Mouse (Mus musculus) midbrain, embryonic 15.5 days (tissue): Measurements from ENCODE around the gene Cdc42ep4. TPM values are rescaled to one million over a fixed set of nuclear protein-coding genes. Genes with fewer than 3 reads are reported as not detected.
A peak's percentile ranks its signal among the peaks of the same experiment; 100 is the strongest.

Source experiments
- ATAC-seq: fragments of 200-750 bp; cut with Nextera tagmentation; replicated peaks from 2 replicates; pipeline ENCODE4 v1.8.0; 2017; ENCODE audit warnings: moderate TSS enrichment
- H3K27ac ChIP-seq: fragments of 300-500 bp; sonication (generic); 2 replicates; pipeline ENCODE4 v1.5.1; 2015; ENCODE audit warnings: mild to moderate bottlenecking, inconsistent platforms
- H3K27me3 ChIP-seq: fragments of 300-500 bp; sonication (generic); replicated peaks from 2 replicates; pipeline ENCODE4 v1.6.1; 2015; ENCODE audit warnings: inconsistent platforms
- H3K36me3 ChIP-seq: fragments of 300-500 bp; sonication (generic); replicated peaks from 2 replicates; pipeline ENCODE4 v1.6.1; 2015; ENCODE audit warnings: inconsistent platforms
- H3K4me1 ChIP-seq: fragments of 300-500 bp; sonication (generic); 2 replicates; pipeline ENCODE4 v1.6.1; 2015; ENCODE audit warnings: inconsistent platforms
- H3K4me2 ChIP-seq: fragments of 300-500 bp; sonication (generic); 2 replicates; pipeline ENCODE4 v1.6.1; 2015; ENCODE audit warnings: inconsistent platforms, mild to moderate bottlenecking, moderate library complexity
- H3K4me3 ChIP-seq: fragments of 300-500 bp; sonication (generic); 2 replicates; pipeline ENCODE4 v1.5.1; 2015; ENCODE audit warnings: mild to moderate bottlenecking, inconsistent platforms
- H3K9ac ChIP-seq: fragments of 300-500 bp; sonication (generic); 2 replicates; pipeline ENCODE4 v1.6.1; 2015; ENCODE audit warnings: mild to moderate bottlenecking, inconsistent platforms
- H3K9me3 ChIP-seq: fragments of 300-500 bp; sonication (generic); 2 replicates; pipeline ENCODE4 v1.6.1; 2016; ENCODE audit warnings: inconsistent platforms
- WGBS: fragments of 180-500 bp; shearing (Covaris S2); methylation state at CpG from one replicate; pipeline ENCODE4 v1.1.7; 2015; ENCODE audit warnings: mixed read lengths; 5-methylcytosine and 5-hydroxymethylcytosine counted together
- polyA plus RNA-seq: library from polyadenylated mRNA; unstranded; fragments of >200 nt; fragmentation: Nextera tagmentation; extraction: Ambion mirVana; gene quantifications from 2 replicates; pipeline ENCODE4 v1.2.1, GENCODE M21; 2015

Gene Cdc42ep4
- polyA plus RNA-seq, 1 experiment from 2014 or later = 72.0 TPM

DNA sequence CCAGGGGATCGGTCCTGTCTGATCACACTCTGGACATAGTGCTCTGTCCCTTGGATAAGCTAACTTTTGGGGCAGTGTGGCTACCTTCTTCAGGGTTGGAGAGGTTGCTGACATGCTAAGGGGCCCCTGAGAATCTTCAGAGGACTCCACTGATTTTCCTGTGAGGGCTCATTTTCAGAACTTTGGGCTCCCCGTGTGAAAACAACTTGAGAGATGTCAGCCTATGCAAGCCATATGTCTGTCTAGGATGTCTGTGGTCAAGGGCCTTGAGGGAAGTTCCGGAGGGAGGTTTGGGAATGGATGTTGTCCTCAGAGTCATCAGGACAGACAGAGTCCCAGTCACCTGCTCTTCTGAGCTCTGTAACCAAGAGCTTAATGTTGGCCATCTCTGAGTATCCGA, 34.7 kb upstream of the Cdc42ep4 start:
- Histone ChIP-seq H3K4me1 (peaks cover 37% of the 10 kb centered on the region), H3K36me3 (no peaks in the 10 kb centered on the region), H3K4me2 (peak overlapping the region; percentile 57), H3K9me3 (no peaks in the 10 kb centered on the region), H3K27ac (peak overlapping the region; percentile 90), H3K9ac (peak overlapping the region; percentile 42), H3K4me3 (peak overlapping the region; percentile 28), H3K27me3 (no peaks in the 10 kb centered on the region)
- 40% methylated on average over 4 of the region's 4 CpGs for WGBS
- ATAC-seq = peak; percentile 19; the same call in 1 of the 2 replicates

DNA sequence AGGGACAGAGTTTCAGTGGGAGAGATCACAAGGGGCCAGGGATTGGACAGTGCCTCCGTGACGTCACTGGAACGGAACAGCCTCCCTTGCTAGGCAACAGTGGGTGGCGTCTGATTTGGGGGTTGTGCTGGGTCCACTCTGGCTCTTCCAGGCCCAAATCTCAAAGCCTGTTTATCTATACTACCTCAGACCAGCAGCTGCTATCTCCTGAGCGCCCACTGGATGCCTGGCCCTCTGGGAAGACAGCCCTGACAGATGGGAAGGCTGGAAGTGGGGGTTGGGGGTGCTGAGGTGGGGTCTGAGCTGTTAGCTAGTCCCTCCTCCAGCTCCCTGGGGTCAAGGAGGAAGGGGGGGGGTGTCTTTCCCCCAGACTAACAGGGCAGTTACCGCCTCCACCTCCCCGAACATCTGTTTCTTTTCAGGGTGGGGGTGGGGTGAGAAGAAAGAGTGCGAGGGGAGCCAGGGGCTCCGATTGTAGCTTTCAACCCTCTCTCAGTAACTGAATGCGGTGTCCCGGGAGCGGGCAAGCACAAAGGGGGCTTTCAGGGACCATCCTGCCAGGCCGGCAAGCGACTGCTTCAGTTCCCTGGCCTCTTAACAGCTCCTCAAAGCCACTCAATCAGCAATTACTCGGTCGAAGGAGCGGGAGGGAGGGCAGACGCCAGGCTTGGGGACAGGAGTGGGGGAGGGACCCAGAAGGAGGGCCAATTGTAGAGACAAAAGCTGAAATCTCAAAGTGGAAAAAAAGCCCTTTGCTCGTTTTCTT, 33.9 kb upstream of the Cdc42ep4 start:
- WGBS = 1% methylated on average over 19 of the region's 19 CpGs
- Histone ChIP-seq H3K27ac (peak overlapping the region; percentile 90), H3K4me2 (peak overlapping the region; percentile 57), H3K9ac (peak overlapping the region; percentile 42), H3K27me3 (no peaks in the 10 kb centered on the region), H3K9me3 (no peaks in the 10 kb centered on the region), H3K4me3 (peak overlapping the region; percentile 28), H3K4me1 (peaks cover 37% of the 10 kb centered on the region), H3K36me3 (no peaks in the 10 kb centered on the region)
- ATAC-seq = peak; percentile 90

DNA sequence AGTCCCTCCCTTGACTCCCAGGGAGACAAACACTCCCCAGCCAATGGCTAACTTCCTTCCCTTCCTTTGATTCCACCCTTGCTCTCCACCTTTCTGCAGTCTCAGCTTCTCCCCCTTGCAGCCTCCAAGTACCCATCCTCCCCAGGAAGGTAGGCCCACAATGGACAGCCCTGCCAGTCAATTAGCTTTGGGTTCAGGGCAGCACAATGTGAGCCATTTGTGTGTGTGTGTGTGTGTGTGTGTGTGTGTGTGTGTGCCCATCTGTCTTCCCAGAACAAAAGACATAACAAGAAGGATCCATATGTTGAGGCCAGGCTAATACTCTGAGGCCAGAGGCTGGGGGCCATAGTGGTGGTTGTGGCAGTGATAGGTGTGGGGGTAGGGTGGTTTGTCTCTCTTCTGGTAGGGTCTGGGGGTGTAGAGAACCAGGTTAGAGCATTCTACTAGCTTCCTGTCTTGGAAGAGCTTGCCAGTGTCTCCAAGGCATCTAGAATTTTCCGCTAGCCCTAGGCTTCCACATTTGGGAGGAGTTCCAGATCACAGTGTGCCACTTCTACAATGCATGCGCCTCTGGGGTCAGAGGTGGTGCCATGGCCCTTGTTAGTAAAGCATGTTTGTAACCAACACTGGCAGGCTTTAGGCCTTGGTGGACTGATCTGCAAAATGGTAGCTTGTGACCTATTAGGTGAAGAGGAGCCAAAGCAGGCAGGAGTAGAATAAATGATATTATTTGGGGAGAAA, 33.1 kb upstream of the Cdc42ep4 start:
- no peak overlapping the region for H3K9ac ChIP-seq
- H3K9me3 ChIP-seq = no peaks in the 10 kb centered on the region
- 42% methylated on average over 2 of the region's 2 CpGs for WGBS
- peak overlapping the region; percentile 90 for H3K27ac ChIP-seq
- no peak overlapping the region for H3K4me3 ChIP-seq
- no peaks in the 10 kb centered on the region for H3K36me3 ChIP-seq
- peak overlapping the region; percentile 57 for H3K4me2 ChIP-seq
- no peaks in the 10 kb centered on the region for H3K27me3 ChIP-seq
- peak; percentile 48 for ATAC-seq
- H3K4me1 ChIP-seq = peaks cover 37% of the 10 kb centered on the region

DNA sequence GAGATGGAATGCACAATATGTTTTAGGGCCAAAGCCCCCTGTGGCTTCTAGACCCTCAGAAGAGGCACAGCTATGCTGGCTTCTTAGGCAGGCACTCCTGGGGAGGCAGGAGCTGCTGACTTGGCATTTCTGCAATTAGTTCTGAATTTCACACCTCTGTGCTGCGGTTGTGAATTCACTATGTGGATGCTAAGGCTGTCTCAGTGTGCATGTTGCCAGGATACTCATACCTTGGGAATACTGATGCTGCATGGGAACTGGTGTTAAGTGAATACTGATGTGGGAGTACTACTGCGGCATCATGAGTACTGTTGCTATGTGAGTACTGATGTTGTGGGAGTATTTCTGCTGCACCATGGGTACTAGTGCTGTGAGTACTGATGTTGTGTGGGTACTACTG, 30.8 kb upstream of the Cdc42ep4 start:
- ATAC-seq = no peak
- H3K4me1 ChIP-seq = peaks cover 33% of the 10 kb centered on the region
- 70% methylated on average over 2 of the region's 2 CpGs for WGBS

DNA sequence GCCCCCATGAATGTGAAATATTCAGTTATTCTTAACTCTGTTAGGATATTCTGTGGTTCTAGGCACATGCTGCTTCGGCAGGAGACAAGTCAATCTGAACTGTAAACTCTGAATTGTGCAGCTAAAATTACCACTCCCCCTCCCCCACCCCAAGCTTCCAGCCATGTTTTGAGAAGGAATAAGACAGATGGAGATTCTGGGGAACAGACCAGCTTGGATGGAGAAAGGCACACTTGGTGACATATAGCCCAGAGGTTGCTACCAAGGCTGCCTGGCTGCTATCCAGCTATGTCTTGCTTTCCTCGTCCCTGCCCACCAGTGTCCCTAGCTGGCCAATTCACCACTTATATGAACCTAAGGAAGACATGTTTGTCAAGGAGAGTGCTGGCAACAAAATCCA, 30.3 kb upstream of the Cdc42ep4 start:
- Histone ChIP-seq H3K4me3 (no peak overlapping the region), H3K9me3 (no peaks in the 10 kb centered on the region), H3K4me1 (peaks cover 33% of the 10 kb centered on the region), H3K4me2 (no peak overlapping the region), H3K9ac (no peak overlapping the region), H3K36me3 (no peaks in the 10 kb centered on the region), H3K27me3 (no peaks in the 10 kb centered on the region), H3K27ac (no peak overlapping the region)
- 54% methylated on average over 2 of the region's 2 CpGs for WGBS
- no peak for ATAC-seq

More for the DNA sequence above, 30.8 kb upstream of the Cdc42ep4 start:
- H3K4me2 ChIP-seq = no peak overlapping the region
- H3K9ac ChIP-seq = no peak overlapping the region
- H3K36me3 ChIP-seq = no peaks in the 10 kb centered on the region
- no peak overlapping the region for H3K27ac ChIP-seq
- no peaks in the 10 kb centered on the region for H3K9me3 ChIP-seq
- no peaks in the 10 kb centered on the region for H3K27me3 ChIP-seq
- no peak overlapping the region for H3K4me3 ChIP-seq

DNA sequence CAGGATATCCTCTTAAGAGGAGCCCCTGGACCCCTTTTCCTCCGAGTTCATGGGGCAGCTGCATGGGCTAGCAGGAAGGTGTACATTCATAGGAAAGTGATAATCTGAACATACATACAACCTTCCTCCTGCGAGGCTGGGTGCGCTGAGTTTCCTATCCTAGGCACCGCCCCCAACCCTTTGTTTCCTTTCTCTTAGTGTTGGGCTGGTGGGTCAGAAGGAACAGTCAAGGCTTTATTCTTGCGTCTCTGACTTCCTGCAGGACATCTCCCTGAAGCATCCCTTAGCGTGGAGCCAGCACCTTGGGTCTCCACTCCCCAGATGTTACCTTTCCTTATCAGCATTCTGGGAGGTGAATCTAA, 28.0 kb upstream of the Cdc42ep4 start:
- Histone ChIP-seq H3K9me3 (no peaks in the 10 kb centered on the region), H3K4me1 (peaks cover 10% of the 10 kb centered on the region), H3K27me3 (no peaks in the 10 kb centered on the region), H3K27ac (no peak overlapping the region), H3K36me3 (no peaks in the 10 kb centered on the region), H3K9ac (no peak overlapping the region), H3K4me3 (no peak overlapping the region), H3K4me2 (no peak overlapping the region)
- no peak for ATAC-seq
- whole genome bisulfite sequencing = 19% methylated on average over 6 of the region's 6 CpGs

DNA sequence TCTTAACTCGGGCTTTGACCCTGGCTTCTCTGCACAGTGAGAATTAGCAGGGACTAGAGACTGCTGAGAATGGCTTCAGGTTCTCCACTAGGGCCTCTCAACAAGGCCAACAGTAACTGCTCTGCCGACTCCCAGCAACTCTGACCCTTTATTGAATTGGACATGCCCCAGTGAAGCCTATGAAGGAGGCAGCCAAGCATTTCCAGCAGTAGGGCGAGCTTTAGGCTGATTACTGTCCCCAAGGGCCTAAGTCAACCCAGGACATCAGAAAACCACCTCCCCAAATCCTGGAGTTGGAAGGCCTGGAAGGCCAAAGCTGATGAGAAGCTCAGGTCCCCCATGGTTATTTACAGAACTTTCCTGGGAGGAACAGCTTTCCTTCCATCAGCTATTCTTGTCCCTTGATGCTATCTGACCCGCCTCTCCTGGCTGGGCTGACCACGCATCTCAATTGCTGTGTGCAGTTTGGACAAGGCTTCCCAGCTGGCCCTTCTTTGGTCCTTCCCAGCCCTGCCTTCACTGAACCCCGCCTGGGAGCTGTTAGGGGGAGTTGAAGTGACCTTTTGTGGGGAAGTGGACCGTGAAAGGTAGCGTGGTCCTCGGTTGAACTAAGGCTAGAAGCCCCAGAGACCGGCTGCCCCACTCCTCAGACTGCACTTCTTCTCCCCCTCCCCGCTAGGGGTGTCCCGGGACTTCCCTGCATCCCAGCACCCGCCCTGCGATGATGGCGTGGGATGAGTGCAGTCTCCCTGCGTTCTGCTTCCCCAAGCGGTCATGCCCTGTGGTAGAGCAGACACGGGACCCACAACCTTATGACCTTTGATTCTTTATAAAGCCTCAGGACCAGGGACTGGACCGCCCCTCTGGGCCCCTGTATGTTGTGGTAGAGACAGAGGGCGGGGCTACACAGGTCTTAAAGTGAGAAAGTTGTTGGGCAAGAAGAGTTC, 27.3 kb upstream of the Cdc42ep4 start:
- Histone ChIP-seq H3K9ac (no peak overlapping the region), H3K9me3 (no peaks in the 10 kb centered on the region), H3K4me3 (no peak overlapping the region), H3K27ac (no peak overlapping the region), H3K4me1 (peaks cover 5% of the 10 kb centered on the region; the same call in 1 of the 2 replicates), H3K27me3 (no peaks in the 10 kb centered on the region), H3K36me3 (no peaks in the 10 kb centered on the region), H3K4me2 (no peak overlapping the region)
- 19% methylated on average over 20 of the region's 20 CpGs for WGBS
- ATAC-seq = no peak

DNA sequence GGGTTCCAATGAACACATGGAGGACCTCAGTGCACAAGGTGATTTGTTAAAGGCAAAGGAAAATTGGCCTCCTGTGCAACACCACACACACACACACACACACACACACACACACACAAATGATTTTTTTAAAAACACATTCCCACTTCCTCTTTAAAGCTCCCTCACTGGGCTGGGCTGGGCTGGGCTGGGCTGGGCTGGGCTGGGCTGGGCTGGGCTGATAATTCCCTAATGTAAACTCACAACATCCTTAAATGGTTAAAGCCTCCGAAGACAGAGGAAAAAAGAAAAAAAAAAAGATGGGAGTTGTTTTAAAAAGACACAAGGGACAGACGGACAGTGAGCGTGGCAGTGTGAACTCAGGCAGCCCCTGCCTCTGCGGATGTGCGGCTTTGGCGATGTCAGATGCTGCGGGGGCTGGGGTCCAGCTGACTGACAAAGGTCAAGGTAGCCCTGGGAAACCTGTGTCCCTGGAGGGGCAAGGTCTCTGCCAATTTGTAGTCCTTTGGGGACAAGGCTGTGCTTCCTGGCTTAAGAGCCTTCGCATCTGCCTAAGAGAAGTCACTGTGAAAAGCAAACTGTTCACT, 26.3 kb upstream of the Cdc42ep4 start:
- Histone ChIP-seq H3K9ac (no peak overlapping the region), H3K9me3 (no peaks in the 10 kb centered on the region), H3K27ac (no peak overlapping the region), H3K4me3 (no peak overlapping the region), H3K36me3 (no peaks in the 10 kb centered on the region), H3K27me3 (no peaks in the 10 kb centered on the region), H3K4me1 (peaks cover 5% of the 10 kb centered on the region; the same call in 1 of the 2 replicates), H3K4me2 (no peak overlapping the region)
- no peak for ATAC-seq
- WGBS = 68% methylated on average over 8 of the region's 8 CpGs

DNA sequence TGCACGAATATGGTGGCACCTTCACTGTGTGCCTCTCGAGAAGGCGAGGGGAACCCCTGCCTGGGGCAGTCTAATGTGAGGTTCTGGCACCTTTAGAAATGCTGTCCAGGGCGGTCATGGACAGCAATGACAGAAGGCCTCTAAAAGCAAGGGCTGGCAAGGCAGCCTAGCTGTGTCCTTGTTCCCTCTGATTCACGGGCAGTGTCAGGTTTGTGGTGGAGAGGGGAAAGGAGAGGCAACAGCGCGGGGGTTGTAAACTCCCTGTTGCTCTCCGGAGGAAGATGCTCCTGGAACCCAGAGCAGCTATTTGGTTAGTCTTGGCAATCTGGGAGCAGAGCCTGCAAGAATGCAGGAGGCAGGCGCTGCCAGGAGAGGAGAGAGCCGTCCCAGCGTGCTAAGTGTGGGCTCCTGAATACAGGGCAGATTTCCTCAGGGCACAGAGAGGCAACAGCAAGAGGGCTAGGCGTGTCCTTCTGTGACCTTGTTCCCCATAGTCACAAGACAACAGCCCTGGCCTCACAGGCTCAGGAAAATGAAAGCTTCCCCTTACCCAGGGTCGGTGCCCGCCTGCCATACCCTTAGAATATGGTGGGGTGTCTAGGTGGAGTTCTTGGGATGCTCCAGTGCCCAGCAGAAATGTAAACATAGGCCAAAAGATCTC, 25.3 kb upstream of the Cdc42ep4 start:
- Histone ChIP-seq H3K27me3 (no peaks in the 10 kb centered on the region), H3K9ac (no peak overlapping the region), H3K4me3 (no peak overlapping the region), H3K36me3 (no peaks in the 10 kb centered on the region), H3K4me2 (no peak overlapping the region), H3K9me3 (no peaks in the 10 kb centered on the region), H3K4me1 (no peaks in the 10 kb centered on the region), H3K27ac (no peak overlapping the region)
- no peak for ATAC-seq
- WGBS = 77% methylated on average over 14 of the region's 14 CpGs

DNA sequence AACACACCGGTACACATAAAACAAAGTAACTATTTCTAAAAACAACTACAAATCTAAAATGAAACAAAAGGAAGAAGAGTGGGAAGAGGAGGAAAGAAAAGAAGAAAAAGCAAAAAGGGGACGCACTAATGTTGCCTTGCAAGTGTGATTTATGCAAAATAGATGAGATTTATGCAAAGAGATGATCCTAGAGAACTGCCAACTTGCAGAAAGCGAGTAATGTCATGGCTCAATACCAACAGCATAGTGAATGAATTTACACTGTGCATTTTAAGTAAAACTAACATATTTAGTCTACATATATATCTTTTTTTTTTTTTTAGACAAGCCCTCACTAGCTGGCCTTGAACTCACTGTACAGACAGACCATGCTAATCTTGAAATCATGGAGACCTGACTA, 23.1 kb upstream of the Cdc42ep4 start:
- ATAC-seq = no peak
- WGBS = 73% methylated on average over 3 of the region's 3 CpGs
- Histone ChIP-seq H3K4me2 (no peak overlapping the region), H3K4me1 (no peaks in the 10 kb centered on the region), H3K36me3 (no peaks in the 10 kb centered on the region), H3K4me3 (no peak overlapping the region), H3K27me3 (no peaks in the 10 kb centered on the region), H3K9me3 (no peaks in the 10 kb centered on the region), H3K27ac (no peak overlapping the region), H3K9ac (no peak overlapping the region)

DNA sequence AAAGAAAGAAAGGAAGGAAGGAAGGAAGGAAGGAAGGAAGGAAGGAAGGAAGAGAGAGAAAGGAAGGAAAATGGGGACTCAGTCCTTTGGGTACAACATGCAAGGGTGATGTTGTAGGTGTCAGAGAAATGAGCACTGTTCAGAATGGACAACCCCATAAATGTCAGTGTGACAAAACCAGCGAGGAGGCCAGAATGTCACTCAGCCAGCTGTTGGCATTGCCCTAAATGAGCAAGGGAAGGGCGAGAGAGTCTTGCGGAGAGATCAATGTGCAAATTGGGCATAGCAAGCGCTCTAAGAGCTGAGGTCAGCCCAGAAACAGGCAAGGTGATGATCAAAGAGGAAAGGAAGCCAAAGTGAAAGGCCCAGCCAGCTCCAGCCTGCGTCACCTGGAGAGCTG, 21.5 kb upstream of the Cdc42ep4 start:
- no peaks in the 10 kb centered on the region for H3K36me3 ChIP-seq
- 83% methylated on average over 5 of the region's 5 CpGs for whole genome bisulfite sequencing
- no peak overlapping the region for H3K4me3 ChIP-seq
- H3K9ac ChIP-seq = no peak overlapping the region
- no peak overlapping the region for H3K27ac ChIP-seq
- H3K4me1 ChIP-seq = no peaks in the 10 kb centered on the region
- no peak overlapping the region for H3K4me2 ChIP-seq
- H3K27me3 ChIP-seq = no peaks in the 10 kb centered on the region
- no peak for ATAC-seq
- no peaks in the 10 kb centered on the region for H3K9me3 ChIP-seq
